Mouse (Mus musculus): ENCODE results near the gene Snx17. TPM values are rescaled to one million over a fixed set of nuclear protein-coding genes. Genes with fewer than 3 reads are reported as not detected.
A peak's percentile ranks its signal among the peaks of the same experiment; 100 is the strongest.

Gene Snx17
- total and polyA plus RNA-seq, 3 experiments: 85.7 to 115 (median 92.2) TPM

DNA sequence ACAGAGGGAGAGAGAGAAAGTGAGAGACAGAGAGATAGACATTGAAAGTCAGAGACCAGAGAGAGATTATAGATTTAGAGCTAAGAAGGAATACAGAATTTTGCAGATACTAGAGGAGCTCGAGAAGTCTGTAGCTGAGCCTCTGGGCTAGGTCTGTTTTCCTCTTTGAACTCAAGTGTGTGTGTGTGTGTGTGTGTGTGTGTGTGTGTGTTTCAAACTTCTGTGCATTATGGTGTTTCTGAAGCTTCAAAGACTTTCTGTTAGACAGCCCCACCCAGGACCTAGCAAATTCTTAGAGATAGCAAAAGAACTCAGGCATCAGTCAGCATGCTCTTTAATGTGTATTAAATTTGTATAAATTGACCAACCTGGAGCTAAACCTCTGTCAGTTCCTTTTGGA, 33.6 kb downstream of the Snx17 start:
- no peak for DNase-seq

DNA sequence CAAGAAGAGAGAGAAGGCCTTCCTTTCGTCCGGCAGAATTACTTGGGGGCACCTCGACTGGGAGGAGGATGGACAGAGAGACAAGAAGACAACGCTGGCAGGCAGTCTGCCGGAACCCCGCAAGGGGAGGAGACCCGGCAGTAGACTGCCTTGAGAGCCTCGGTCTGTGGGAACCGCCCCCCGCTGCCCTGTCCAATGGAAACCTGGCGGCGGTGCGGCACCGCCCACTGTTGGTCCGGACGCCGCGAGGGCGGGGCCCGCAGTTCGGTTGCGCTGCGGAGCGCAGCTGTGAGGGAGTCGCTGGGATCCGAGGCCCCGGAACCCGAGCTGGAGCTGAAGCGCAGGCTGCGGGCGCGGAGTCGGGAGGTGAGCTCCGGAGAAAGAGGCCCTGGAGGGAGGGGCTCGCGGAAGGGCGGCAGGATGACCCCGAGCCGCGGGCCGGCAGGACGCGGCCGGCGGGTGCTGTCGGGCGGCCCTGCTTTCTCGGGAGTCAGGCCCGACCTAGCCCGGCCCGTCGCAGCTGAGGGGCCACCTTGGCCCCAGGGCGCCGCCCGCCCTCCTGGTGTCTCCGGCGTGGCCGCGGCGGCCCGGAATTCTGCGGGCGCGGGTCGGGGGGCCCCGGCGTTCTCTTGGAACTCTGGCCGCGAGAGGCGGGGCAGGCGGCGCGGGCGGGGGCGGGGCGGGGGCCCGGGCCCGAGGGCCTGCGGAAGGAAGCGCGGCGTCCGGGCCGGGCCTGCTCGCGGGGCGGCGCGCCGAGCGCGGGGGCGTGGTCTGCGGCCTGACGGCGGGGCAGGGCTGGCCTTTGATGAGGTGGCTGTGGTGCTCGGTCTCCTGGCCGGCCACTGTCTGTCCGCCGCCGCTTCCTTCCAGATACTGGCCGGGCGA, 47.9 kb downstream of the Snx17 start, which contains the start of the genes Nrbp1 and Gm9970:
Gene Nrbp1, plus strand, starts transcription at position 228 of the 885 bp plus-strand sequence.
Gene Gm9970, minus strand, starts transcription at position 596 of the 885 bp plus-strand sequence.
- DNase-seq: peak; percentile 98

DNA sequence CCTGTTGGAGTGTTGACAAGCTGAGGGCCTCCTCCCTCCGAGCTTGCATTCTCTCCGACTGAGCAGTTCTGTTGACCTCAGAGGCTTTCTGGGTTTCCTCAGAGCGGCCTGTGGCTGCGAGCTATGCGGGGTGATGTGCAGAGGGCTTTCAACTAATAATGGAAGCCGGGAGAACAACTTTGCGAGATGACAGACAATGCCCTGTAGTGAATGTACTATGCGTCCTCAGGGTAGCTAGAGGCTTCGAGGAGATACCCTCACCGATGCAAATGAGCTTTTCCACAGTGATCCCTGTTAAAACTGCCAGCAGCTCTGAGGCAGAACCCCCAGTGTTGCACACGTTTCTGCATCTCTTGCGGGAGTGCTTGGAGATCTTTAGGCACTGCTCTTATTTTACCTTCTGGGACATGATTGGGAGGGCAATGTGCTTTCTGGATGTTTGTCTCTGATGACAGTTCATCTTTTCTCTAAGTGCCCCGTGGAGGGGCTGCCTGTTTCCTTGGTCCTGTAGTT, 48.6 kb downstream of the Snx17 start:
- no peak for DNase-seq

DNA sequence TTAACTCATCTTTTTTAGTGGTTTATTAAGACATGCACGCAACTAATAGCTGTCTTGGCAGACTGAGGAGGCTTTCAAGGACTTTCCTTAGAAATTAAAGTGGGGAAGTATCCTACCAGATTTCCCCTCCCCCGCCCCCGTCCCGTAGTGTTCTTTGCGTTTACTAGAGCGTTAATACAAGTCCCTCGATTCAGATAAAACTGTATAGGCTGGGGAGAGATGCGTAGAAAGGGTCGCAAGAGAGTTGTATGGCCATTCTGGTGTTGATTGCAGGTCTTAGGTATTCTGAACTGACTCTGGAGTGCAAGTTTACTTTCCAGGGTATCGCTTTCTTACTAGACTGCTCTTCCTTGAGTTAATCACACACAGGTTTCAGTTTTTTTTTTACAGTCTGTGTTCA, 49.2 kb downstream of the Snx17 start:
- no peak for DNase-seq

Other genes with a start within 250 kb of the Snx17 start
- gene Cgref1, start 247.6 kb upstream of the Snx17 start, total RNA-seq (2021): 1 to 10 TPM in 1 of 2 experiments, under 1 TPM in 1; 0.58 to 2.5 TPM
- gene Cgref1, start 247.6 kb upstream of the Snx17 start, polyA plus RNA-seq (2012; rRNA removed): 1.5 and 2.0 TPM in 2 replicates
- gene Preb, start 232.9 kb upstream of the Snx17 start, total RNA-seq (2021): 100 to 1,000 TPM; 119 to 126 TPM
- 284 TPM in 2 replicates for gene Preb, start 232.9 kb upstream of the Snx17 start, polyA plus RNA-seq (2012; rRNA removed)
- gene Tcf23, start 224.6 kb upstream of the Snx17 start, total RNA-seq (2021): 1 to 10 TPM; 1.3 TPM
- 0.77 and 0.78 TPM in 2 replicates for gene Tcf23, start 224.6 kb upstream of the Snx17 start, polyA plus RNA-seq (2012; rRNA removed)
- gene Atraid, start 144.9 kb upstream of the Snx17 start, total RNA-seq (2021): 100 to 1,000 TPM; 117 to 125 TPM
- 101 and 114 TPM in 2 replicates for gene Atraid, start 144.9 kb upstream of the Snx17 start, polyA plus RNA-seq (2012; rRNA removed)
- gene Slc5a6, start 144.3 kb upstream of the Snx17 start, total RNA-seq (2021): 10 to 100 TPM; 27.7 to 39.6 TPM
- 88.3 and 93.5 TPM in 2 replicates for gene Slc5a6, start 144.3 kb upstream of the Snx17 start, polyA plus RNA-seq (2012; rRNA removed)
- gene Cad, start 138.4 kb upstream of the Snx17 start, total RNA-seq (2021): 10 to 100 TPM; 17.5 to 33.1 TPM
- gene Cad, start 138.4 kb upstream of the Snx17 start, polyA plus RNA-seq (2012; rRNA removed): 43.2 and 48.0 TPM in 2 replicates
- not detected for gene Dnajc5g, start 86.9 kb upstream of the Snx17 start, total RNA-seq (2021)
- gene Dnajc5g, start 86.9 kb upstream of the Snx17 start, polyA plus RNA-seq (2012; rRNA removed): not detected in 2 replicates
- not detected for gene Slc30a3, start 85.0 kb upstream of the Snx17 start, total RNA-seq (2021)
- not detected in 2 replicates for gene Slc30a3, start 85.0 kb upstream of the Snx17 start, polyA plus RNA-seq (2012; rRNA removed)
- gene Trim54, start 76.5 kb upstream of the Snx17 start, total RNA-seq (2021): not detected
- not detected in 2 replicates for gene Trim54, start 76.5 kb upstream of the Snx17 start, polyA plus RNA-seq (2012; rRNA removed)
- gene Ucn, start 54.4 kb upstream of the Snx17 start, total RNA-seq (2021): not detected
- not detected in 2 replicates for gene Ucn, start 54.4 kb upstream of the Snx17 start, polyA plus RNA-seq (2012; rRNA removed)
- gene Mpv17, start 39.0 kb upstream of the Snx17 start, total RNA-seq (2021): 10 to 100 TPM; 71.0 to 72.1 TPM
- gene Mpv17, start 39.0 kb upstream of the Snx17 start, polyA plus RNA-seq (2012; rRNA removed): 127 and 137 TPM in 2 replicates
- 1 to 10 TPM; 1.1 to 1.4 TPM for gene Gm29609, start 13.3 kb upstream of the Snx17 start, total RNA-seq (2021)
- 0.52 and 0.94 TPM in 2 replicates for gene Gm29609, start 13.3 kb upstream of the Snx17 start, polyA plus RNA-seq (2012; rRNA removed)
- 10 to 100 TPM; 51.9 to 67.4 TPM for gene Gtf3c2, start 13.1 kb upstream of the Snx17 start, total RNA-seq (2021)
- gene Gtf3c2, start 13.1 kb upstream of the Snx17 start, polyA plus RNA-seq (2012; rRNA removed): 34.8 and 47.8 TPM in 2 replicates
- gene Eif2b4, start 203 bp downstream of the Snx17 start, total RNA-seq (2021): 10 to 100 TPM; 39.5 to 45.7 TPM
- gene Eif2b4, start 203 bp downstream of the Snx17 start, polyA plus RNA-seq (2012; rRNA removed): 26.8 and 35.7 TPM in 2 replicates
- gene Zfp513, start 9.1 kb downstream of the Snx17 start, total RNA-seq (2021): 10 to 100 TPM; 28.5 to 29.5 TPM
- gene Zfp513, start 9.1 kb downstream of the Snx17 start, polyA plus RNA-seq (2012; rRNA removed): 75.5 and 77.8 TPM in 2 replicates
- gene Ppm1g, start 27.5 kb downstream of the Snx17 start, total RNA-seq (2021): 100 to 1,000 TPM; 105 TPM
- 174 and 197 TPM in 2 replicates for gene Ppm1g, start 27.5 kb downstream of the Snx17 start, polyA plus RNA-seq (2012; rRNA removed)
- 10 to 100 TPM; 78.2 to 84.9 TPM for gene Nrbp1, start 47.6 kb downstream of the Snx17 start, total RNA-seq (2021)
- 180 and 229 TPM in 2 replicates for gene Nrbp1, start 47.6 kb downstream of the Snx17 start, polyA plus RNA-seq (2012; rRNA removed)
- not detected for gene Gm9970, start 48.0 kb downstream of the Snx17 start, total RNA-seq (2021)
- 3.7 and 3.9 TPM in 2 replicates for gene Gm9970, start 48.0 kb downstream of the Snx17 start, polyA plus RNA-seq (2012; rRNA removed)
- gene Krtcap3, start 58.5 kb downstream of the Snx17 start, total RNA-seq (2021): 1 to 10 TPM; 2.2 to 4.5 TPM
- 13.3 and 13.6 TPM in 2 replicates for gene Krtcap3, start 58.5 kb downstream of the Snx17 start, polyA plus RNA-seq (2012; rRNA removed)
- 10 to 100 TPM; 28.9 to 38.1 TPM for gene Ift172, start 97.9 kb downstream of the Snx17 start, total RNA-seq (2021)
- gene Ift172, start 97.9 kb downstream of the Snx17 start, polyA plus RNA-seq (2012; rRNA removed): 29.5 and 30.1 TPM in 2 replicates
- 10 to 100 TPM; 11.1 to 20.8 TPM for gene Fndc4, start 102.9 kb downstream of the Snx17 start, total RNA-seq (2021)
- 25.0 and 28.6 TPM in 2 replicates for gene Fndc4, start 102.9 kb downstream of the Snx17 start, polyA plus RNA-seq (2012; rRNA removed)
- under 1 TPM in 1 of 2 experiments, not detected in 1; 0.61 TPM for gene Gckr, start 104.2 kb downstream of the Snx17 start, total RNA-seq (2021)
- 0.13 and 0.20 TPM in 2 replicates for gene Gckr, start 104.2 kb downstream of the Snx17 start, polyA plus RNA-seq (2012; rRNA removed)

All from adrenal gland, adult 2 months (tissue).